Mouse (Mus musculus) adrenal gland, postnatal 10 days (tissue): ENCODE measurements around the gene Maco1. TPM values are rescaled to one million over a fixed set of nuclear protein-coding genes. Genes with fewer than 3 reads are reported as not detected.
A peak's percentile ranks its signal among the peaks of the same experiment; 100 is the strongest.

Source experiments
- DNase-seq: peaks from one replicate; pipeline ENCODE4 v3.0.0; 2021; ENCODE audit warnings: mixed read lengths
- total RNA-seq, 2 experiments: library from RNA; stranded (reverse); gene quantifications; 2 replicates each; pipeline ENCODE4 v1.2.3; 2021

The Maco1 gene
- total RNA-seq, 2 experiments from 2014 or later: 33.3 to 34.5 TPM

- peak; percentile 10 for DNase-seq
These were observed 79.0 kb downstream of the Maco1 start for GRCm38 (mm10) chr4:134774126-134774525.

GRCm38 (mm10) chr4:134772805-134773674 is 80.1 kb downstream of the Maco1 start:
- DNase-seq: peak; percentile 21

GRCm38 (mm10) chr4:134769891-134770290 is 83.3 kb downstream of the Maco1 start:
- no peak for DNase-seq

- DNase-seq: peak; percentile 56
These were observed 83.9 kb downstream of the Maco1 start for GRCm38 (mm10) chr4:134769081-134769811.

- peak; percentile 63 for DNase-seq
These were observed 84.8 kb downstream of the Maco1 start for GRCm38 (mm10) chr4:134768226-134768888.

- DNase-seq: peak; percentile 94
These were observed 85.5 kb downstream of the Maco1 start, which contains the start of gene Ldlrap1 for GRCm38 (mm10) chr4:134767426-134768225. Gene Ldlrap1 (minus strand): TSS chr4:134768024.

- DNase-seq: peak; percentile 66
These were observed 86.2 kb downstream of the Maco1 start for GRCm38 (mm10) chr4:134766904-134767425.

GRCm38 (mm10) chr4:134766277-134766676 is 86.9 kb downstream of the Maco1 start:
- no peak for DNase-seq

- no peak for DNase-seq
These were observed 88.8 kb downstream of the Maco1 start for GRCm38 (mm10) chr4:134764333-134764732.

- DNase-seq: no peak
These were observed 90.8 kb downstream of the Maco1 start for GRCm38 (mm10) chr4:134762360-134762759.

- peak; percentile 90 for DNase-seq
These were observed 92.3 kb downstream of the Maco1 start for GRCm38 (mm10) chr4:134760793-134761201.

GRCm38 (mm10) chr4:134760281-134760680 is 92.9 kb downstream of the Maco1 start:
- DNase-seq: no peak

GRCm38 (mm10) chr4:134759564-134759963 is 93.6 kb downstream of the Maco1 start:
- no peak for DNase-seq

- DNase-seq: no peak
These were observed 94.2 kb downstream of the Maco1 start for GRCm38 (mm10) chr4:134758922-134759321.

GRCm38 (mm10) chr4:134758367-134758766 is 94.8 kb downstream of the Maco1 start:
- peak; percentile 38 for DNase-seq

- no peak for DNase-seq
These were observed 96.2 kb downstream of the Maco1 start for GRCm38 (mm10) chr4:134756953-134757352.

GRCm38 (mm10) chr4:134754941-134755340 is 98.2 kb downstream of the Maco1 start:
- no peak for DNase-seq

- no peak for DNase-seq
These were observed 98.8 kb downstream of the Maco1 start for GRCm38 (mm10) chr4:134754371-134754770.

GRCm38 (mm10) chr4:134753516-134754261 is 99.5 kb downstream of the Maco1 start:
- no peak for DNase-seq

- DNase-seq: no peak
These were observed 100.2 kb downstream of the Maco1 start for GRCm38 (mm10) chr4:134752911-134753426.
